Mouse (Mus musculus): ENCODE data around the gene Pard3b.

Gene Pard3b

GRCm38 (mm10) chr1:62081129-62081528, 442.5 kb downstream of the Pard3b start:
- no peak for DNase-seq (ENCODE audit: low spot score in 2 of 2)

- DNase-seq (ENCODE audit: low spot score in 2 of 2), result no peak
Observed at GRCm38 (mm10) chr1:62085995-62086394, 447.4 kb downstream of the Pard3b start.

GRCm38 (mm10) chr1:62087464-62087863, 448.8 kb downstream of the Pard3b start:
- DNase-seq (ENCODE audit: low spot score in 2 of 2), result no peak

GRCm38 (mm10) chr1:62094885-62095284, 456.3 kb downstream of the Pard3b start:
- no peak for DNase-seq (ENCODE audit: low spot score in 2 of 2)

- no peak for DNase-seq (ENCODE audit: low spot score in 2 of 2)
Observed at GRCm38 (mm10) chr1:62122426-62122825, 483.8 kb downstream of the Pard3b start.

- DNase-seq (ENCODE audit: low spot score in 2 of 2), result no peak
Observed at GRCm38 (mm10) chr1:62129186-62129585, 490.6 kb downstream of the Pard3b start.

GRCm38 (mm10) chr1:62148134-62148533, 509.5 kb downstream of the Pard3b start:
- no peak for DNase-seq (ENCODE audit: low spot score in 2 of 2)

GRCm38 (mm10) chr1:62148786-62149185, 510.2 kb downstream of the Pard3b start:
- DNase-seq (ENCODE audit: low spot score in 2 of 2), result no peak

GRCm38 (mm10) chr1:62155970-62156369, 517.3 kb downstream of the Pard3b start:
- no peak for DNase-seq (ENCODE audit: low spot score in 2 of 2)

- no peak for DNase-seq (ENCODE audit: low spot score in 2 of 2)
Observed at GRCm38 (mm10) chr1:62159592-62159991, 521.0 kb downstream of the Pard3b start.

- DNase-seq (ENCODE audit: low spot score in 2 of 2), result no peak
Observed at GRCm38 (mm10) chr1:62175013-62175640, 536.5 kb downstream of the Pard3b start.

- DNase-seq (ENCODE audit: low spot score in 2 of 2), result no peak
Observed at GRCm38 (mm10) chr1:62181638-62182037, 543.0 kb downstream of the Pard3b start.

GRCm38 (mm10) chr1:62182634-62183033, 544.0 kb downstream of the Pard3b start:
- no peak for DNase-seq (ENCODE audit: low spot score in 2 of 2)

- DNase-seq (ENCODE audit: low spot score in 2 of 2), result no peak
Observed at GRCm38 (mm10) chr1:62190786-62191185, 552.2 kb downstream of the Pard3b start.

- DNase-seq (ENCODE audit: low spot score in 2 of 2), result no peak
Observed at GRCm38 (mm10) chr1:62197515-62197914, 558.9 kb downstream of the Pard3b start.

GRCm38 (mm10) chr1:62200919-62201318, 562.3 kb downstream of the Pard3b start:
- no peak for DNase-seq (ENCODE audit: low spot score in 2 of 2)

- DNase-seq (ENCODE audit: low spot score in 2 of 2), result no peak
Observed at GRCm38 (mm10) chr1:62201686-62202257, 563.1 kb downstream of the Pard3b start.

GRCm38 (mm10) chr1:62213285-62213684, 574.7 kb downstream of the Pard3b start:
- no peak for DNase-seq (ENCODE audit: low spot score in 2 of 2)

- no peak for DNase-seq (ENCODE audit: low spot score in 2 of 2)
Observed at GRCm38 (mm10) chr1:62215842-62216241, 577.2 kb downstream of the Pard3b start.

GRCm38 (mm10) chr1:62216568-62216967, 577.9 kb downstream of the Pard3b start:
- no peak for DNase-seq (ENCODE audit: low spot score in 2 of 2)

- DNase-seq (ENCODE audit: low spot score in 2 of 2), result no peak
Observed at GRCm38 (mm10) chr1:62229129-62229528, 590.5 kb downstream of the Pard3b start.

GRCm38 (mm10) chr1:62234039-62234438, 595.4 kb downstream of the Pard3b start:
- DNase-seq (ENCODE audit: low spot score in 2 of 2), result no peak

- no peak for DNase-seq (ENCODE audit: low spot score in 2 of 2)
Observed at GRCm38 (mm10) chr1:62235121-62235520, 596.5 kb downstream of the Pard3b start.
